Mouse (Mus musculus) adrenal gland, postnatal 36 days (tissue): ENCODE data around the gene Rnf26. TPM values are rescaled to one million over a fixed set of nuclear protein-coding genes. Genes with fewer than 3 reads are reported as not detected.
"Not testable (repeated sequence)": the region's sequence is repeated elsewhere in the genome, so short reads cannot be mapped to it uniquely, and the experiment has no call there.

Experiments
- DNase-seq, 2 experiments: peaks; one replicate each; pipeline ENCODE4 v3.0.0; 2021; ENCODE audit warnings: mixed read lengths in 1 of 2
- total RNA-seq, 2 experiments: library from RNA; stranded (reverse); gene quantifications; 2 replicates each; pipeline ENCODE4 v1.2.3; 2021

Gene Rnf26
- total RNA-seq, 2 experiments from 2014 or later = 28.0 to 32.7 TPM

- peak; percentile 87 to 89 for DNase-seq
Observed at GRCm38 (mm10) chr9:44125546-44126428, 12.5 kb upstream of the Rnf26 start.

- no peak for DNase-seq
Observed at GRCm38 (mm10) chr9:44125026-44125425, 11.7 kb upstream of the Rnf26 start.

- peak in 1 of 2 experiments; percentile 34 for DNase-seq
Observed at GRCm38 (mm10) chr9:44124317-44124716, 11.0 kb upstream of the Rnf26 start.

GRCm38 (mm10) chr9:44119948-44120465 lies 6.7 kb upstream of the Rnf26 start:
- DNase-seq = peak in 1 of 2 experiments; percentile 48

- DNase-seq = peak; percentile 62 to 72
Observed at GRCm38 (mm10) chr9:44119011-44119410, 5.7 kb upstream of the Rnf26 start.

GRCm38 (mm10) chr9:44116182-44116581 lies 2.9 kb upstream of the Rnf26 start:
- DNase-seq = no peak

GRCm38 (mm10) chr9:44115599-44115998 lies 2.3 kb upstream of the Rnf26 start:
- no peak for DNase-seq

- no peak for DNase-seq
Observed at GRCm38 (mm10) chr9:44114453-44114852, 1.1 kb upstream of the Rnf26 start.

GRCm38 (mm10) chr9:44111909-44112308 lies 1.4 kb downstream of the Rnf26 start:
- not testable (repeated sequence) for DNase-seq

GRCm38 (mm10) chr9:44109360-44110095 lies 3.8 kb downstream of the Rnf26 start:
- peak; percentile 77 to 82 for DNase-seq

GRCm38 (mm10) chr9:44108269-44109055 lies 4.9 kb downstream of the Rnf26 start:
- DNase-seq = no peak

GRCm38 (mm10) chr9:44107557-44108179 lies 5.6 kb downstream of the Rnf26 start:
- DNase-seq = peak; percentile 79 to 81

- DNase-seq = peak; percentile 82 to 83
Observed at GRCm38 (mm10) chr9:44107110-44107509, 6.2 kb downstream of the Rnf26 start, which contains the start of gene C1qtnf5. Gene C1qtnf5 (plus strand): TSS chr9:44107245.

- no peak for DNase-seq
Observed at GRCm38 (mm10) chr9:44106596-44106995, 6.7 kb downstream of the Rnf26 start.

- DNase-seq = no peak
Observed at GRCm38 (mm10) chr9:44106182-44106581, 7.1 kb downstream of the Rnf26 start.

- DNase-seq = no peak
Observed at GRCm38 (mm10) chr9:44105781-44106180, 7.5 kb downstream of the Rnf26 start.

- peak in 1 of 2 experiments; percentile 58 for DNase-seq
Observed at GRCm38 (mm10) chr9:44104881-44105280, 8.4 kb downstream of the Rnf26 start.

GRCm38 (mm10) chr9:44101490-44101889 lies 11.8 kb downstream of the Rnf26 start, which contains the start of gene Mfrp:
Gene Mfrp (plus strand): TSS chr9:44101729.
- DNase-seq = no peak

- DNase-seq = peak in 1 of 2 experiments; percentile 53
Observed at GRCm38 (mm10) chr9:44096536-44096935, 16.8 kb downstream of the Rnf26 start.

GRCm38 (mm10) chr9:44095781-44096180 lies 17.5 kb downstream of the Rnf26 start:
- no peak for DNase-seq

- no peak for DNase-seq
Observed at GRCm38 (mm10) chr9:44094737-44095136, 18.6 kb downstream of the Rnf26 start.
